Mouse (Mus musculus): Measurements from ENCODE around the gene Cpt1a. TPM values are rescaled to one million over a fixed set of nuclear protein-coding genes. Genes with fewer than 3 reads are reported as not detected.

Cpt1a gene
- 43.7 and 49.5 TPM in 2 replicates for polyA plus RNA-seq (2015; fragmentation: Nextera tagmentation; extraction: Ambion mirVana)

- Histone ChIP-seq H3K4me2 (ENCODE audit: low read depth, low read length) (peak within 1 kb of the TSS; percentile 96), H3K27ac (ENCODE audit: low read length) (peak within 1 kb of the TSS; percentile 96), H3K36me3 (ENCODE audit: control insufficient read depth, insufficient read depth, low read length) (no peaks in the 10 kb centered on the region), H3K9me3 (ENCODE audit: control insufficient read depth, low read length) (no peaks in the 10 kb centered on the region), H3K4me1 (ENCODE audit: control insufficient read depth, insufficient read depth, low read length) (peaks cover 33% of the 10 kb centered on the region), H3K27me3 (replicated peaks; ENCODE audit: control insufficient read depth, insufficient read depth, low read length) (no peaks in the 10 kb centered on the region), H3K9ac (ENCODE audit: low read depth, low read length) (peak within 1 kb of the TSS; percentile 78), H3K4me3 (ENCODE audit: low read length) (peak within 1 kb of the TSS; percentile 70)
- WGBS = 3% methylated on average over 26 of the region's 26 CpGs
- peak; percentile 10; the same call in 1 of the 2 replicates for ATAC-seq
Measured at GRCm38 (mm10) chr19:3322261-3322969, at the start of gene Cpt1a. Gene Cpt1a, plus strand, starts transcription at chr19:3322334.

GRCm38 (mm10) chr19:3273331-3273730 is 48.8 kb upstream of the Cpt1a start:
- Histone ChIP-seq H3K27ac (ENCODE audit: low read length) (no peak overlapping the region), H3K9ac (ENCODE audit: low read depth, low read length) (no peak overlapping the region), H3K27me3 (replicated peaks; ENCODE audit: control insufficient read depth, insufficient read depth, low read length) (no peaks in the 10 kb centered on the region), H3K4me2 (ENCODE audit: low read depth, low read length) (no peak overlapping the region), H3K4me3 (ENCODE audit: low read length) (no peak overlapping the region), H3K4me1 (ENCODE audit: control insufficient read depth, insufficient read depth, low read length) (no peaks in the 10 kb centered on the region), H3K36me3 (ENCODE audit: control insufficient read depth, insufficient read depth, low read length) (peaks cover 20% of the 10 kb centered on the region; the same call in 1 of the 2 replicates), H3K9me3 (ENCODE audit: control insufficient read depth, low read length) (no peaks in the 10 kb centered on the region)
- no peak for ATAC-seq
- WGBS = 90% methylated on average over 9 of the region's 9 CpGs

- no peak overlapping the region for H3K4me2 ChIP-seq (ENCODE audit: low read depth, low read length)
- H3K9ac ChIP-seq (ENCODE audit: low read depth, low read length) = no peak overlapping the region
- H3K4me1 ChIP-seq (ENCODE audit: control insufficient read depth, insufficient read depth, low read length) = no peaks in the 10 kb centered on the region
- no peak overlapping the region for H3K4me3 ChIP-seq (ENCODE audit: low read length)
- H3K27me3 ChIP-seq (replicated peaks; ENCODE audit: control insufficient read depth, insufficient read depth, low read length) = no peaks in the 10 kb centered on the region
- no peak overlapping the region for H3K27ac ChIP-seq (ENCODE audit: low read length)
- WGBS = 86% methylated on average over 3 of the region's 3 CpGs
- H3K9me3 ChIP-seq (ENCODE audit: control insufficient read depth, low read length) = no peaks in the 10 kb centered on the region
- no peak for ATAC-seq
- H3K36me3 ChIP-seq (ENCODE audit: control insufficient read depth, insufficient read depth, low read length) = peaks cover 15% of the 10 kb centered on the region; the same call in 1 of the 2 replicates
Measured at GRCm38 (mm10) chr19:3275744-3276365, 46.3 kb upstream of the Cpt1a start.

GRCm38 (mm10) chr19:3281886-3282285 is 40.2 kb upstream of the Cpt1a start:
- 60% methylated on average over 4 of the region's 4 CpGs for WGBS
- H3K27me3 ChIP-seq (replicated peaks; ENCODE audit: control insufficient read depth, insufficient read depth, low read length) = no peaks in the 10 kb centered on the region
- peak overlapping the region; percentile 79 for H3K4me3 ChIP-seq (ENCODE audit: low read length)
- peak overlapping the region; percentile 87 for H3K9ac ChIP-seq (ENCODE audit: low read depth, low read length)
- ATAC-seq = no peak
- H3K36me3 ChIP-seq (ENCODE audit: control insufficient read depth, insufficient read depth, low read length) = no peaks in the 10 kb centered on the region; the same call in 1 of the 2 replicates
- H3K4me1 ChIP-seq (ENCODE audit: control insufficient read depth, insufficient read depth, low read length) = peaks cover 12% of the 10 kb centered on the region
- no peaks in the 10 kb centered on the region for H3K9me3 ChIP-seq (ENCODE audit: control insufficient read depth, low read length)
- H3K4me2 ChIP-seq (ENCODE audit: low read depth, low read length) = peak overlapping the region; percentile 71
- no peak overlapping the region for H3K27ac ChIP-seq (ENCODE audit: low read length)

GRCm38 (mm10) chr19:3282572-3283467 is 39.3 kb upstream of the Cpt1a start, which contains the start of the genes Mrpl21 and Ighmbp2:
Gene Mrpl21, plus strand, starts transcription at chr19:3282901.
Gene Ighmbp2, minus strand, starts transcription at chr19:3283017.
- Histone ChIP-seq H3K4me1 (ENCODE audit: control insufficient read depth, insufficient read depth, low read length) (peaks cover 12% of the 10 kb centered on the region), H3K4me2 (ENCODE audit: low read depth, low read length) (peak within 1 kb of the TSS; percentile 71), H3K36me3 (ENCODE audit: control insufficient read depth, insufficient read depth, low read length) (peaks cover 2% of the 10 kb centered on the region; the same call in 1 of the 2 replicates), H3K27ac (ENCODE audit: low read length) (peak within 1 kb of the TSS; percentile 70), H3K27me3 (replicated peaks; ENCODE audit: control insufficient read depth, insufficient read depth, low read length) (no peaks in the 10 kb centered on the region), H3K4me3 (ENCODE audit: low read length) (peak within 1 kb of the TSS; percentile 79), H3K9me3 (ENCODE audit: control insufficient read depth, low read length) (no peaks in the 10 kb centered on the region), H3K9ac (ENCODE audit: low read depth, low read length) (peak within 1 kb of the TSS; percentile 87)
- under 1% methylated on average over 49 of the region's 49 CpGs for WGBS
- ATAC-seq = peak; percentile 97

- peaks cover 2% of the 10 kb centered on the region; the same call in 1 of the 2 replicates for H3K36me3 ChIP-seq (ENCODE audit: control insufficient read depth, insufficient read depth, low read length)
- H3K9ac ChIP-seq (ENCODE audit: low read depth, low read length) = no peak overlapping the region
- H3K4me2 ChIP-seq (ENCODE audit: low read depth, low read length) = no peak overlapping the region
- 97% methylated on average over 1 of the region's 1 CpGs for WGBS
- H3K4me3 ChIP-seq (ENCODE audit: low read length) = no peak overlapping the region
- ATAC-seq = no peak
- H3K27me3 ChIP-seq (replicated peaks; ENCODE audit: control insufficient read depth, insufficient read depth, low read length) = no peaks in the 10 kb centered on the region
- H3K4me1 ChIP-seq (ENCODE audit: control insufficient read depth, insufficient read depth, low read length) = no peaks in the 10 kb centered on the region
- no peaks in the 10 kb centered on the region for H3K9me3 ChIP-seq (ENCODE audit: control insufficient read depth, low read length)
- no peak overlapping the region for H3K27ac ChIP-seq (ENCODE audit: low read length)
Measured at GRCm38 (mm10) chr19:3289006-3289405, 33.1 kb upstream of the Cpt1a start.

- Histone ChIP-seq H3K4me1 (ENCODE audit: control insufficient read depth, insufficient read depth, low read length) (peaks cover 6% of the 10 kb centered on the region), H3K36me3 (ENCODE audit: control insufficient read depth, insufficient read depth, low read length) (0 out of 2 replicates have a peak, but pooled peaks cover under 1% of the 10 kb centered on the region), H3K9ac (ENCODE audit: low read depth, low read length) (no peak overlapping the region), H3K4me3 (ENCODE audit: low read length) (no peak overlapping the region), H3K27ac (ENCODE audit: low read length) (no peak overlapping the region), H3K27me3 (replicated peaks; ENCODE audit: control insufficient read depth, insufficient read depth, low read length) (no peaks in the 10 kb centered on the region), H3K9me3 (ENCODE audit: control insufficient read depth, low read length) (no peaks in the 10 kb centered on the region), H3K4me2 (ENCODE audit: low read depth, low read length) (no peak overlapping the region)
- WGBS = 54% methylated on average over 2 of the region's 2 CpGs
- ATAC-seq = peak; percentile 51
Measured at GRCm38 (mm10) chr19:3292028-3292427, 30.1 kb upstream of the Cpt1a start.

GRCm38 (mm10) chr19:3292993-3293392 is 29.1 kb upstream of the Cpt1a start:
- H3K9ac ChIP-seq (ENCODE audit: low read depth, low read length) = no peak overlapping the region
- 91% methylated on average over 1 of the region's 1 CpGs for WGBS
- H3K36me3 ChIP-seq (ENCODE audit: control insufficient read depth, insufficient read depth, low read length) = no peaks in the 10 kb centered on the region
- no peak overlapping the region for H3K4me2 ChIP-seq (ENCODE audit: low read depth, low read length)
- H3K27me3 ChIP-seq (replicated peaks; ENCODE audit: control insufficient read depth, insufficient read depth, low read length) = no peaks in the 10 kb centered on the region
- ATAC-seq = no peak
- H3K27ac ChIP-seq (ENCODE audit: low read length) = no peak overlapping the region
- no peaks in the 10 kb centered on the region for H3K9me3 ChIP-seq (ENCODE audit: control insufficient read depth, low read length)
- no peak overlapping the region for H3K4me3 ChIP-seq (ENCODE audit: low read length)
- peaks cover 12% of the 10 kb centered on the region for H3K4me1 ChIP-seq (ENCODE audit: control insufficient read depth, insufficient read depth, low read length)

- Histone ChIP-seq H3K27me3 (replicated peaks; ENCODE audit: control insufficient read depth, insufficient read depth, low read length) (no peaks in the 10 kb centered on the region), H3K27ac (ENCODE audit: low read length) (no peak overlapping the region), H3K4me2 (ENCODE audit: low read depth, low read length) (no peak overlapping the region), H3K4me3 (ENCODE audit: low read length) (no peak overlapping the region), H3K9me3 (ENCODE audit: control insufficient read depth, low read length) (no peaks in the 10 kb centered on the region), H3K9ac (ENCODE audit: low read depth, low read length) (no peak overlapping the region), H3K36me3 (ENCODE audit: control insufficient read depth, insufficient read depth, low read length) (no peaks in the 10 kb centered on the region), H3K4me1 (ENCODE audit: control insufficient read depth, insufficient read depth, low read length) (peaks cover 12% of the 10 kb centered on the region)
- ATAC-seq = peak; percentile 29; the same call in 1 of the 2 replicates
- WGBS = 79% methylated on average over 6 of the region's 6 CpGs
Measured at GRCm38 (mm10) chr19:3295245-3295644, 26.9 kb upstream of the Cpt1a start.

Data from intestine, embryonic 16.5 days (tissue).